Mouse (Mus musculus): ENCODE measurements around the gene Proser1.

GRCm38 (mm10) chr3:53463046-53463764 is at the start of gene Proser1, which contains the start of gene Nhlrc3:
- TF ChIP-seq CTCF (IDR thresholded peaks at IDR 0.05; ENCODE audit: low read depth, low read length), result no peak
- TF ChIP-seq GATA1 (IDR thresholded peaks at IDR 0.05; ENCODE audit: borderline replicate concordance, low read length), result no peak

All from G1E (cell line).